Mouse (Mus musculus): ENCODE measurements around the gene Atmin. TPM values are rescaled to one million over a fixed set of nuclear protein-coding genes. Genes with fewer than 3 reads are reported as not detected.

Atmin gene
- total and polyA plus RNA-seq, 2 experiments from 2014 or later = 20.8 to 40.7 TPM

DNA sequence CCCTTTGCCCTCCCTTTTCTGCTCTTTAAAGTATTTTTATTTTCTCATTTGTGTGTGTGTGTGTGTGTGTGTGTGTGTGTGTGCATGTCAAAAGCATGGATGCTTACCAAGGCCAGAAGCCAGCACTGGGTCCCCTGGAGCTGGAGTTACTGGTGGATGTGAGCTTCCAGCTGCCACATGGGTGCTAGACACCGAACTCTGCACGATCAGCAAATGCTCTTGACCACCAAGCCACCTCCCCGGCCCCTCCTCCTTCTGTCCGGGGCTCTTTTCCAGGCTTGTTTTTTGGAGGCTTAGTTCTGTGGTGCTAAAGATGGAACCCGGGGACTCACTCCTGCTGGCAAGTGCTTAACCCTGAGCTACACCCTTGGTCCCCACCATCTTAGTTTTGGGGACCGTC lies 3.7 kb downstream of the Atmin start:
- Histone ChIP-seq H3K36me3 (ENCODE audit: insufficient read depth, low read length) (no peaks in the 10 kb centered on the region), H3K9me3 (ENCODE audit: low read length) (no peaks in the 10 kb centered on the region), H3K4me1 (ENCODE audit: insufficient read depth, low read length) (peaks cover 11% of the 10 kb centered on the region; the same call in 1 of the 2 replicates), H3K27me3 (ENCODE audit: insufficient read depth, low read length) (no peaks in the 10 kb centered on the region), H3K27ac (no peak overlapping the region), H3K9ac (replicated peaks; ENCODE audit: low read length) (no peak overlapping the region), H3K4me3 (ENCODE audit: low read length) (no peak overlapping the region), H3K4me2 (ENCODE audit: low read depth, low read length) (no peak overlapping the region)
- no peak for ATAC-seq
- WGBS = 82% methylated on average over 6 of the region's 6 CpGs
- no peak for DNase-seq (ENCODE audit: low spot score)
- no peak for TF ChIP-seq CTCF (IDR thresholded peaks at IDR 0.05; ENCODE audit: low read depth)

- 87% methylated on average over 7 of the region's 7 CpGs for WGBS
Measured at GRCm38 (mm10) chr8:116947589-116947988, 4.4 kb downstream of the Atmin start.

DNA sequence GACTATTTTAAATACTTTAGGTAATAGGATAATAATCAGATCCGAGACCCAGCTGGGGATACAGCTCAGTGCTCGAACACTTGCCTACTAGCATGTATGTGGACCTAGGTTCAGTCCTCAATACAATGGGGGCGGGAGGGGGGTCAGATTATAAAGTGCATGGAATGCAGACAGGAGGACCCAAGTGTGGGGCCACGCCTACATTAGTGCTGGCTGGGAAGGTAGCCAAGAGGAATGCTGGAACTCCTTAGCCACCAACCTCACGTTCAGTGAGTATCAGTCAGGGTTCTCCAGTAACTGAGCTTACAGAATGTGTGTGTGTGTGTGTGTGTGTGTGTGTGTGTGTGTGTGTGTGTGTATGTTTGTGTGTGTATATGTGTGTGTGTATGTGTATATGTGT lies 8.2 kb downstream of the Atmin start:
- ATAC-seq (no peak), DNase-seq (ENCODE audit: low spot score) (no peak)
- no peaks in the 10 kb centered on the region for H3K9me3 ChIP-seq (ENCODE audit: low read length)
- peaks cover 22% of the 10 kb centered on the region; the same call in 1 of the 2 replicates for H3K36me3 ChIP-seq (ENCODE audit: insufficient read depth, low read length)
- H3K4me2 ChIP-seq (ENCODE audit: low read depth, low read length) = no peak overlapping the region
- WGBS = 57% methylated on average over 5 of the region's 5 CpGs
- no peaks in the 10 kb centered on the region for H3K27me3 ChIP-seq (ENCODE audit: insufficient read depth, low read length)
- no peak overlapping the region for H3K4me3 ChIP-seq (ENCODE audit: low read length)
- no peak overlapping the region for H3K9ac ChIP-seq (replicated peaks; ENCODE audit: low read length)
- no peak overlapping the region for H3K27ac ChIP-seq
- H3K4me1 ChIP-seq (ENCODE audit: insufficient read depth, low read length) = no peaks in the 10 kb centered on the region
- no peak for TF ChIP-seq CTCF (IDR thresholded peaks at IDR 0.05; ENCODE audit: low read depth)

More at GRCm38 (mm10) chr8:116947589-116947988, 4.4 kb downstream of the Atmin start:
- peaks cover 11% of the 10 kb centered on the region; the same call in 1 of the 2 replicates for H3K4me1 ChIP-seq (ENCODE audit: insufficient read depth, low read length)
- H3K36me3 ChIP-seq (ENCODE audit: insufficient read depth, low read length) = no peaks in the 10 kb centered on the region
- no peaks in the 10 kb centered on the region for H3K9me3 ChIP-seq (ENCODE audit: low read length)
- no peak overlapping the region for H3K4me2 ChIP-seq (ENCODE audit: low read depth, low read length)
- no peak for TF ChIP-seq CTCF (IDR thresholded peaks at IDR 0.05; ENCODE audit: low read depth)
- ATAC-seq = no peak
- no peak overlapping the region for H3K9ac ChIP-seq (replicated peaks; ENCODE audit: low read length)
- no peak overlapping the region for H3K4me3 ChIP-seq (ENCODE audit: low read length)
- no peak for DNase-seq (ENCODE audit: low spot score)
- no peaks in the 10 kb centered on the region for H3K27me3 ChIP-seq (ENCODE audit: insufficient read depth, low read length)
- H3K27ac ChIP-seq = no peak overlapping the region

- H3K4me2 ChIP-seq (ENCODE audit: low read depth, low read length) = no peak overlapping the region
- H3K9ac ChIP-seq (replicated peaks; ENCODE audit: low read length) = no peak overlapping the region
- H3K9me3 ChIP-seq (ENCODE audit: low read length) = no peaks in the 10 kb centered on the region
- no peaks in the 10 kb centered on the region for H3K4me1 ChIP-seq (ENCODE audit: insufficient read depth, low read length)
- no peak overlapping the region for H3K27ac ChIP-seq
- 97% methylated on average over 2 of the region's 2 CpGs for WGBS
- no peak for TF ChIP-seq CTCF (IDR thresholded peaks at IDR 0.05; ENCODE audit: low read depth)
- no peak for DNase-seq (ENCODE audit: low spot score)
- no peak overlapping the region for H3K4me3 ChIP-seq (ENCODE audit: low read length)
- ATAC-seq = no peak
- H3K36me3 ChIP-seq (ENCODE audit: insufficient read depth, low read length) = peaks cover 26% of the 10 kb centered on the region; the same call in 1 of the 2 replicates
- no peaks in the 10 kb centered on the region for H3K27me3 ChIP-seq (ENCODE audit: insufficient read depth, low read length)
Measured at GRCm38 (mm10) chr8:116951778-116952177, 8.6 kb downstream of the Atmin start.

- ATAC-seq = no peak
Measured at GRCm38 (mm10) chr8:116952428-116952827, 9.2 kb downstream of the Atmin start.

DNA sequence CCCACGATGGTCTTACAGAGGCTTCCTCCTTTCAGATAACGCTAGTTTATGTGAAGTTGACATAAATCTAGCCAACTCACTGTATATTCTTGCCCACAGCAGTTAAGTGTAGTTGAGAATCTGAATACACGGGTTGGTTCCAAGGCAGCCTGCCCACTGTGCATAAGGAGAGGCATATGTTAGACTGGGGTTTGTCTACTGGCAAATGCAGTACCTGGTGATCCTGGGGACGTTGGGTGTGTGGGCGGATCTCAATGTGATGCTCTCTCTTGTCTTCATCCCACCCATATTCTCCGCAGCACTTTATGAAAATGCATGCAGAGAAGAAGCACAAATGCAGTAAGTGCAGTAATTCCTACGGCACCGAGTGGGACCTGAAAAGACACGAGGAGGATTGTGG lies 11.2 kb downstream of the Atmin start:
- no peak overlapping the region for H3K4me3 ChIP-seq (ENCODE audit: low read length)
- DNase-seq (ENCODE audit: low spot score) (no peak), ATAC-seq (no peak)
- H3K27ac ChIP-seq = no peak overlapping the region
- H3K9ac ChIP-seq (replicated peaks; ENCODE audit: low read length) = no peak overlapping the region
- no peak overlapping the region for H3K4me2 ChIP-seq (ENCODE audit: low read depth, low read length)
- 91% methylated on average over 9 of the region's 9 CpGs for WGBS
- peaks cover 47% of the 10 kb centered on the region for H3K36me3 ChIP-seq (ENCODE audit: insufficient read depth, low read length)
- no peaks in the 10 kb centered on the region for H3K9me3 ChIP-seq (ENCODE audit: low read length)
- no peaks in the 10 kb centered on the region for H3K27me3 ChIP-seq (ENCODE audit: insufficient read depth, low read length)
- TF ChIP-seq CTCF (IDR thresholded peaks at IDR 0.05; ENCODE audit: low read depth) = no peak
- no peaks in the 10 kb centered on the region for H3K4me1 ChIP-seq (ENCODE audit: insufficient read depth, low read length)

More at GRCm38 (mm10) chr8:116952428-116952827, 9.2 kb downstream of the Atmin start:
- WGBS = 95% methylated on average over 8 of the region's 8 CpGs
- H3K9ac ChIP-seq (replicated peaks; ENCODE audit: low read length) = no peak overlapping the region
- TF ChIP-seq CTCF (IDR thresholded peaks at IDR 0.05; ENCODE audit: low read depth) = no peak
- H3K27ac ChIP-seq = no peak overlapping the region
- peaks cover 33% of the 10 kb centered on the region; the same call in 1 of the 2 replicates for H3K36me3 ChIP-seq (ENCODE audit: insufficient read depth, low read length)
- DNase-seq (ENCODE audit: low spot score) = no peak
- H3K4me3 ChIP-seq (ENCODE audit: low read length) = no peak overlapping the region
- no peaks in the 10 kb centered on the region for H3K4me1 ChIP-seq (ENCODE audit: insufficient read depth, low read length)
- H3K27me3 ChIP-seq (ENCODE audit: insufficient read depth, low read length) = no peaks in the 10 kb centered on the region
- no peak overlapping the region for H3K4me2 ChIP-seq (ENCODE audit: low read depth, low read length)
- H3K9me3 ChIP-seq (ENCODE audit: low read length) = no peaks in the 10 kb centered on the region

- Histone ChIP-seq H3K27me3 (ENCODE audit: insufficient read depth, low read length) (no peaks in the 10 kb centered on the region), H3K4me3 (ENCODE audit: low read length) (no peak overlapping the region), H3K36me3 (ENCODE audit: insufficient read depth, low read length) (no peaks in the 10 kb centered on the region), H3K4me2 (ENCODE audit: low read depth, low read length) (no peak overlapping the region), H3K9me3 (ENCODE audit: low read length) (no peaks in the 10 kb centered on the region), H3K27ac (no peak overlapping the region), H3K9ac (replicated peaks; ENCODE audit: low read length) (no peak overlapping the region), H3K4me1 (ENCODE audit: insufficient read depth, low read length) (no peaks in the 10 kb centered on the region)
- no peak for TF ChIP-seq CTCF (IDR thresholded peaks at IDR 0.05; ENCODE audit: low read depth)
- WGBS = 84% methylated on average over 6 of the region's 6 CpGs
- DNase-seq (ENCODE audit: low spot score) (no peak), ATAC-seq (no peak)
Measured at GRCm38 (mm10) chr8:116969531-116969930, 26.3 kb downstream of the Atmin start.

All from hindbrain, postnatal 0 days (tissue).